Mouse (Mus musculus): Measurements from ENCODE around the gene Aggf1. TPM values are rescaled to one million over a fixed set of nuclear protein-coding genes. Genes with fewer than 3 reads are reported as not detected.

Aggf1 gene
- total and polyA plus RNA-seq, 2 experiments from 2014 or later, result 25.5 to 28.7 TPM

GRCm38 (mm10) chr13:95327345-95327741 lies 47.8 kb downstream of the Aggf1 start:
- peak overlapping the region; percentile 88 for H3K4me3 ChIP-seq (ENCODE audit: low read depth, low read length)
- no peaks in the 10 kb centered on the region for H3K9me3 ChIP-seq (ENCODE audit: low read length)
- H3K27ac ChIP-seq (ENCODE audit: low read depth, low read length), result peak overlapping the region; percentile 26; the same call in 1 of the 2 replicates
- TF ChIP-seq CTCF (IDR thresholded peaks at IDR 0.05), result no peak
- peak overlapping the region; percentile 82 for H3K4me2 ChIP-seq (ENCODE audit: low read depth, low read length, poor library complexity, severe bottlenecking)
- peak overlapping the region; percentile 100 for H3K9ac ChIP-seq (replicated peaks; ENCODE audit: low read length, poor library complexity, severe bottlenecking)
- WGBS, result 8% methylated on average over 5 of the region's 5 CpGs
- DNase-seq (ENCODE audit: low spot score) (peak; percentile 85), ATAC-seq (ENCODE audit: low FRiP score) (no peak)
- no peaks in the 10 kb centered on the region for H3K36me3 ChIP-seq (ENCODE audit: insufficient read depth, low read length)
- H3K4me1 ChIP-seq (ENCODE audit: insufficient read depth, low read length), result peaks cover 13% of the 10 kb centered on the region
- no peaks in the 10 kb centered on the region for H3K27me3 ChIP-seq (ENCODE audit: insufficient read depth, low read length)

GRCm38 (mm10) chr13:95326611-95327344 lies 48.4 kb downstream of the Aggf1 start:
- H3K27ac ChIP-seq (ENCODE audit: low read depth, low read length), result peak overlapping the region; percentile 98; the same call in 1 of the 2 replicates
- no peaks in the 10 kb centered on the region for H3K36me3 ChIP-seq (ENCODE audit: insufficient read depth, low read length)
- peak overlapping the region; percentile 82 for H3K4me2 ChIP-seq (ENCODE audit: low read depth, low read length, poor library complexity, severe bottlenecking)
- DNase-seq (ENCODE audit: low spot score), result peak; percentile 52
- peak overlapping the region; percentile 88 for H3K4me3 ChIP-seq (ENCODE audit: low read depth, low read length)
- ATAC-seq (ENCODE audit: low FRiP score), result no peak
- peaks cover 13% of the 10 kb centered on the region for H3K4me1 ChIP-seq (ENCODE audit: insufficient read depth, low read length)
- WGBS, result 5% methylated on average over 21 of the region's 21 CpGs
- no peak for TF ChIP-seq CTCF (IDR thresholded peaks at IDR 0.05)
- no peaks in the 10 kb centered on the region for H3K27me3 ChIP-seq (ENCODE audit: insufficient read depth, low read length)
- H3K9me3 ChIP-seq (ENCODE audit: low read length), result no peaks in the 10 kb centered on the region
- peak overlapping the region; percentile 100 for H3K9ac ChIP-seq (replicated peaks; ENCODE audit: low read length, poor library complexity, severe bottlenecking)

- Histone ChIP-seq H3K4me2 (ENCODE audit: low read depth, low read length, poor library complexity, severe bottlenecking) (peak overlapping the region; percentile 82), H3K27ac (ENCODE audit: low read depth, low read length) (peak overlapping the region; percentile 98), H3K9ac (replicated peaks; ENCODE audit: low read length, poor library complexity, severe bottlenecking) (peak overlapping the region; percentile 100), H3K4me1 (ENCODE audit: insufficient read depth, low read length) (peaks cover 13% of the 10 kb centered on the region), H3K4me3 (ENCODE audit: low read depth, low read length) (peak overlapping the region; percentile 88), H3K9me3 (ENCODE audit: low read length) (no peaks in the 10 kb centered on the region), H3K27me3 (ENCODE audit: insufficient read depth, low read length) (no peaks in the 10 kb centered on the region), H3K36me3 (ENCODE audit: insufficient read depth, low read length) (no peaks in the 10 kb centered on the region)
- DNase-seq (ENCODE audit: low spot score) (no peak), ATAC-seq (ENCODE audit: low FRiP score) (no peak)
- no peak for TF ChIP-seq CTCF (IDR thresholded peaks at IDR 0.05)
- 11% methylated on average over 5 of the region's 5 CpGs for WGBS
Observed at GRCm38 (mm10) chr13:95325907-95326550, 49.1 kb downstream of the Aggf1 start.

- WGBS, result under 1% methylated on average over 60 of the region's 63 CpGs
- no peak; the same call in none of the 2 replicates for TF ChIP-seq CTCF (IDR thresholded peaks at IDR 0.05)
- H3K27ac ChIP-seq (ENCODE audit: low read depth, low read length), result peak overlapping the region; percentile 98
- H3K9me3 ChIP-seq (ENCODE audit: low read length), result no peaks in the 10 kb centered on the region
- H3K9ac ChIP-seq (replicated peaks; ENCODE audit: low read length, poor library complexity, severe bottlenecking), result peak overlapping the region; percentile 100
- H3K27me3 ChIP-seq (ENCODE audit: insufficient read depth, low read length), result no peaks in the 10 kb centered on the region
- no peaks in the 10 kb centered on the region for H3K36me3 ChIP-seq (ENCODE audit: insufficient read depth, low read length)
- ATAC-seq (ENCODE audit: low FRiP score) (peak; percentile 79), DNase-seq (ENCODE audit: low spot score) (peak; percentile 86)
- H3K4me3 ChIP-seq (ENCODE audit: low read depth, low read length), result peak overlapping the region; percentile 88
- peak overlapping the region; percentile 82 for H3K4me2 ChIP-seq (ENCODE audit: low read depth, low read length, poor library complexity, severe bottlenecking)
- H3K4me1 ChIP-seq (ENCODE audit: insufficient read depth, low read length), result peaks cover 13% of the 10 kb centered on the region
Observed at GRCm38 (mm10) chr13:95325080-95325906, 49.9 kb downstream of the Aggf1 start.

- ATAC-seq (ENCODE audit: low FRiP score), result peak; percentile 41
- no peak for DNase-seq (ENCODE audit: low spot score)
- Histone ChIP-seq H3K36me3 (ENCODE audit: insufficient read depth, low read length) (no peaks in the 10 kb centered on the region), H3K4me1 (ENCODE audit: insufficient read depth, low read length) (peaks cover 13% of the 10 kb centered on the region), H3K9me3 (ENCODE audit: low read length) (no peaks in the 10 kb centered on the region), H3K4me3 (ENCODE audit: low read depth, low read length) (peak overlapping the region; percentile 88), H3K27ac (ENCODE audit: low read depth, low read length) (peak overlapping the region; percentile 98), H3K4me2 (ENCODE audit: low read depth, low read length, poor library complexity, severe bottlenecking) (peak overlapping the region; percentile 82), H3K27me3 (ENCODE audit: insufficient read depth, low read length) (no peaks in the 10 kb centered on the region), H3K9ac (replicated peaks; ENCODE audit: low read length, poor library complexity, severe bottlenecking) (peak overlapping the region; percentile 100)
- under 1% methylated on average over 22 of the region's 22 CpGs for WGBS
- no peak for TF ChIP-seq CTCF (IDR thresholded peaks at IDR 0.05)
Observed at GRCm38 (mm10) chr13:95324626-95325079, 50.5 kb downstream of the Aggf1 start.

All from midbrain, postnatal 0 days (tissue).